Mouse (Mus musculus): Measurements from ENCODE around the gene Gab3.
"Not testable (repeated sequence)": the region's sequence is repeated elsewhere in the genome, so short reads cannot be mapped to it uniquely, and the experiment has no call there.

Gene Gab3

GRCm38 (mm10) chrX:75035162-75035561 lies 50.1 kb downstream of the Gab3 start:
- intact Hi-C loops (cut with DNase I), result no loop called here

GRCm38 (mm10) chrX:75034054-75034453 lies 51.2 kb downstream of the Gab3 start:
- intact Hi-C loops (cut with DNase I), result not testable (repeated sequence)

- intact Hi-C loops (cut with DNase I), result no loop called here
Measured at GRCm38 (mm10) chrX:74983734-74984133, 101.5 kb downstream of the Gab3 start.

GRCm38 (mm10) chrX:74962899-74963298 lies 122.4 kb downstream of the Gab3 start:
- intact Hi-C loops (cut with DNase I), result not testable (repeated sequence)

GRCm38 (mm10) chrX:74959161-74959560 lies 126.1 kb downstream of the Gab3 start:
- intact Hi-C loops (cut with DNase I), result not testable (repeated sequence)
